Mouse (Mus musculus) myocyte (in vitro differentiated cells): ENCODE results near the gene Rimklb. TPM values are rescaled to one million over a fixed set of nuclear protein-coding genes. Genes with fewer than 3 reads are reported as not detected.

Experiments used
- H3K27me3 ChIP-seq: one replicate; pipeline ENCODE4 v1.6.1; 2011; ENCODE audit not compliant: control insufficient read depth, insufficient read depth, insufficient read length
- H3K36me3 ChIP-seq: one replicate; pipeline ENCODE4 v1.6.1; 2011; ENCODE audit not compliant: control insufficient read depth, insufficient read depth
- H3K4me2 ChIP-seq: one replicate; pipeline ENCODE4 v1.6.1; 2011; ENCODE audit warnings: low read depth, control low read depth
- H3K4me3 ChIP-seq: one replicate; pipeline ENCODE4 v1.5.1; 2011; ENCODE audit warnings: mild to moderate bottlenecking, control low read depth, moderate library complexity
- H3K79me2 ChIP-seq: one replicate; pipeline ENCODE4 v1.6.1; 2011; ENCODE audit not compliant: control insufficient read depth, insufficient read depth
- H3ac ChIP-seq: one replicate; pipeline ENCODE4 v1.6.1; 2011; ENCODE audit not compliant: control insufficient read depth, insufficient read length
- CEBPB ChIP-seq: IDR thresholded peaks from 2 replicates; pipeline ENCODE4 v1.6.1; 2011; ENCODE audit warnings: mild to moderate bottlenecking, moderate library complexity; ENCODE audit not compliant: poor library complexity, insufficient read depth, severe bottlenecking
- E2F4 ChIP-seq: IDR thresholded peaks from one replicate; pipeline ENCODE4 v1.6.1; 2011; ENCODE audit warnings: mild to moderate bottlenecking, control low read depth, moderate library complexity; ENCODE audit not compliant: insufficient read depth
- MAX ChIP-seq: IDR thresholded peaks from one replicate; pipeline ENCODE4 v1.6.1; 2011; ENCODE audit warnings: low read depth, mild to moderate bottlenecking, control low read depth
- MYOD1 ChIP-seq, 3 experiments: IDR thresholded peaks; one replicate each; pipeline ENCODE4 v1.6.1; 2011; ENCODE audit warnings: control low read depth in 2 of 3, low read depth in 2 of 3, mild to moderate bottlenecking in 2 of 3, moderate library complexity in 1 of 3; ENCODE audit not compliant: insufficient read length in 2 of 3, control insufficient read depth in 1 of 3
- MYOG ChIP-seq, 3 experiments: IDR thresholded peaks; one replicate each; pipeline ENCODE4 v1.6.1; 2011; ENCODE audit warnings: control low read depth in 2 of 3, low read depth in 2 of 3, mild to moderate bottlenecking in 2 of 3; ENCODE audit not compliant: insufficient read length in 2 of 3, control insufficient read depth in 1 of 3, insufficient read depth in 1 of 3
- POLR2A ChIP-seq: IDR thresholded peaks from one replicate; pipeline ENCODE4 v1.6.1; 2011; ENCODE audit warnings: low read depth, mild to moderate bottlenecking, control low read depth, moderate library complexity; ENCODE audit not compliant: insufficient read length
- POLR2AphosphoS2 ChIP-seq: IDR thresholded peaks from one replicate; pipeline ENCODE4 v1.6.1; 2011; ENCODE audit warnings: low read depth, control low read depth; ENCODE audit not compliant: insufficient read length
- REST ChIP-seq: IDR thresholded peaks from one replicate; pipeline ENCODE4 v1.6.1; 2011; ENCODE audit warnings: mild to moderate bottlenecking, control low read depth, moderate library complexity; ENCODE audit not compliant: insufficient read depth, insufficient read length
- SRF ChIP-seq: IDR thresholded peaks from one replicate; pipeline ENCODE4 v1.6.1; 2011; ENCODE audit warnings: low read depth; ENCODE audit not compliant: control insufficient read depth, insufficient read length
- TCF12 ChIP-seq: IDR thresholded peaks from one replicate; pipeline ENCODE4 v1.6.1; 2011; ENCODE audit warnings: mild to moderate bottlenecking, control low read depth; ENCODE audit not compliant: poor library complexity, insufficient read depth, severe bottlenecking
- TCF3 ChIP-seq: IDR thresholded peaks from one replicate; pipeline ENCODE4 v1.6.1; 2011; ENCODE audit warnings: low read depth, control low read depth; ENCODE audit not compliant: insufficient read length
- USF1 ChIP-seq: IDR thresholded peaks from one replicate; pipeline ENCODE4 v1.6.1; 2011; ENCODE audit warnings: low read depth, mild to moderate bottlenecking, control low read depth, moderate library complexity
- polyA plus RNA-seq: library from polyadenylated mRNA; unstranded; fragments of >200 nt; fragmentation: generic; extraction: Trizol; gene quantifications from one replicate; pipeline ENCODE4 v1.2.1, GENCODE M21; 2012; ENCODE audit warnings: missing spikeins

Gene Rimklb
- polyA plus RNA-seq, 1 experiment, result not detected

GRCm38 (mm10) chr6:122470240-122470639, 28.3 kb downstream of the Rimklb start:
- Histone ChIP-seq H3ac (no peak overlapping the region), H3K79me2 (no peaks in the 10 kb centered on the region), H3K4me2 (no peak overlapping the region), H3K36me3 (no peaks in the 10 kb centered on the region), H3K4me3 (no peak overlapping the region), H3K27me3 (no peaks in the 10 kb centered on the region)
- TF ChIP-seq MYOG (IDR thresholded peaks at IDR 0.05; ENCODE audit: control insufficient read depth in 1 of 3, insufficient read depth in 1 of 3, insufficient read length in 2 of 3, low read depth in 2 of 3), result no peak
- TF ChIP-seq POLR2A, result no peak
- TF ChIP-seq USF1, result no peak
- no peak for TF ChIP-seq TCF3
- no peak for TF ChIP-seq TCF12
- TF ChIP-seq CEBPB, result no peak

- H3K36me3 ChIP-seq, result no peaks in the 10 kb centered on the region
Observed at GRCm38 (mm10) chr6:122469030-122469640, 29.4 kb downstream of the Rimklb start.

GRCm38 (mm10) chr6:122466092-122466713, 32.4 kb downstream of the Rimklb start:
- no peak overlapping the region for H3K4me3 ChIP-seq
- H3K36me3 ChIP-seq, result no peaks in the 10 kb centered on the region
- no peak overlapping the region for H3ac ChIP-seq
- H3K4me2 ChIP-seq, result no peak overlapping the region
- no peaks in the 10 kb centered on the region for H3K27me3 ChIP-seq
- no peak for TF ChIP-seq REST
- no peak for TF ChIP-seq POLR2AphosphoS2
- TF ChIP-seq USF1, result no peak
- TF ChIP-seq E2F4, result no peak
- TF ChIP-seq MYOD1 (IDR thresholded peaks at IDR 0.05; ENCODE audit: control insufficient read depth in 1 of 3, insufficient read length in 2 of 3, low read depth in 2 of 3), result no peak
- TF ChIP-seq TCF12, result no peak
- no peak for TF ChIP-seq POLR2A
- no peak for TF ChIP-seq TCF3
- no peak for TF ChIP-seq CEBPB
- no peak for TF ChIP-seq MYOG (IDR thresholded peaks at IDR 0.05; ENCODE audit: control insufficient read depth in 1 of 3, insufficient read depth in 1 of 3, insufficient read length in 2 of 3, low read depth in 2 of 3)
- TF ChIP-seq MAX, result no peak
- TF ChIP-seq SRF, result no peak
- no peaks in the 10 kb centered on the region for H3K79me2 ChIP-seq

More at GRCm38 (mm10) chr6:122469030-122469640, 29.4 kb downstream of the Rimklb start:
- no peak for TF ChIP-seq E2F4
- no peak for TF ChIP-seq CEBPB
- TF ChIP-seq MAX, result no peak
- no peak for TF ChIP-seq TCF3
- TF ChIP-seq POLR2AphosphoS2, result no peak
- no peak for TF ChIP-seq MYOD1 (IDR thresholded peaks at IDR 0.05; ENCODE audit: control insufficient read depth in 1 of 3, insufficient read length in 2 of 3, low read depth in 2 of 3)
- TF ChIP-seq REST, result no peak
- TF ChIP-seq POLR2A, result no peak
- no peak for TF ChIP-seq SRF
- TF ChIP-seq TCF12, result no peak
- TF ChIP-seq MYOG (IDR thresholded peaks at IDR 0.05; ENCODE audit: control insufficient read depth in 1 of 3, insufficient read depth in 1 of 3, insufficient read length in 2 of 3, low read depth in 2 of 3), result no peak
- no peak for TF ChIP-seq USF1
- Histone ChIP-seq H3K4me2 (no peak overlapping the region), H3K79me2 (no peaks in the 10 kb centered on the region), H3K27me3 (no peaks in the 10 kb centered on the region), H3ac (no peak overlapping the region), H3K4me3 (no peak overlapping the region)

- Histone ChIP-seq H3ac (no peak overlapping the region), H3K27me3 (no peaks in the 10 kb centered on the region), H3K36me3 (no peaks in the 10 kb centered on the region), H3K4me3 (no peak overlapping the region), H3K79me2 (no peaks in the 10 kb centered on the region), H3K4me2 (no peak overlapping the region)
- no peak for TF ChIP-seq MYOG (IDR thresholded peaks at IDR 0.05; ENCODE audit: control insufficient read depth in 1 of 3, insufficient read depth in 1 of 3, insufficient read length in 2 of 3, low read depth in 2 of 3)
- no peak for TF ChIP-seq POLR2AphosphoS2
- no peak for TF ChIP-seq SRF
- TF ChIP-seq TCF12, result no peak
- no peak for TF ChIP-seq POLR2A
Observed at GRCm38 (mm10) chr6:122458946-122459693, 39.4 kb downstream of the Rimklb start.
